Mouse (Mus musculus): ENCODE data around the gene Gpr183. TPM values are rescaled to one million over a fixed set of nuclear protein-coding genes. Genes with fewer than 3 reads are reported as not detected.

Gpr183 gene
- total RNA-seq, 2 experiments from 2014 or later = 36.4 to 39.0 TPM

GRCm38 (mm10) chr14:121989331-121989730, 24.3 kb upstream of the Gpr183 start:
- ATAC-seq (ENCODE audit: poor library complexity, severe bottlenecking) = no peak

DNA sequence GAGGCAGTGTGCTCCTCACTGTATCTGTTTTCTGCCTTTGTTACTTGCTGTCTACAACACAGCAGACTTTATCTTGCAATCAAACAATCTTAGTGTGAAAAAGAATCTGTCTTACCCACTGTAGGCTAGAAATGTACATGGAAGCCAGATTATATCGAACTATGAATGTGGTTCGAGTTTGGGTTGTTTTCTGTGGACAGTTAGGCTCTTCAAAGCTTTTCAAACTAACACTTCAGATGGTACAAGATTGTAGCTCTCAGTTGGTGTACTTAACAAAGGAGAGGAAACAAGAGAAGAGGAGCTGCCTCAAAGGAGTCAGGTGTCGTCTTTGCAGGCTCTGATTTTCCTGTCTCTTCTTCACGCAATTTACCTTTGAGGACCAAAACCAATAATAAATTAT, 22.7 kb upstream of the Gpr183 start:
- peak; percentile 8; the same call in 1 of the 2 replicates for ATAC-seq (ENCODE audit: poor library complexity, severe bottlenecking)

- ATAC-seq (ENCODE audit: poor library complexity, severe bottlenecking) = peak; percentile 71
Measured at GRCm38 (mm10) chr14:121987287-121987686, 22.3 kb upstream of the Gpr183 start.

DNA sequence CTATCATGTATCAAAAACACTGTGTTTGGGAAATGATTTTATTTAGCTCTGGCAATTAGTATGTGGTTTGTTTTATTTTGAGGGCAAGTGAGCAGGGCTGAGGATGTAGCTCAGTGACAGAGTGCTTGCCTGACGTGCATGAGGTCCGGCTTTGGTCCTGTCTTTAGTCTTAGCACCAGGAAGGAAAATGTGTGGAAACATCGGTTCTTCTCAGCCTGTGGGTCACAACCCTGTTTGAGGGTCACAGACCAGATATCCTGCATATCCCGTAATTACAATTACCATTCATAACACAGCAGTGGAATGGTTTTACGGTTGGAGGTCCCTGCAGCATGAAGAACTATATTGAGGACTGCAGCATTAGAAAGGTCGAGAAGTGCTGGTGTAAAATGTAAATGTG, 21.0 kb upstream of the Gpr183 start:
- no peak for ATAC-seq (ENCODE audit: poor library complexity, severe bottlenecking)

- peak; percentile 70 for ATAC-seq (ENCODE audit: poor library complexity, severe bottlenecking)
Measured at GRCm38 (mm10) chr14:121985477-121985876, 20.5 kb upstream of the Gpr183 start.

- peak; percentile 31; the same call in 1 of the 2 replicates for ATAC-seq (ENCODE audit: poor library complexity, severe bottlenecking)
Measured at GRCm38 (mm10) chr14:121983009-121983933, 18.3 kb upstream of the Gpr183 start.

DNA sequence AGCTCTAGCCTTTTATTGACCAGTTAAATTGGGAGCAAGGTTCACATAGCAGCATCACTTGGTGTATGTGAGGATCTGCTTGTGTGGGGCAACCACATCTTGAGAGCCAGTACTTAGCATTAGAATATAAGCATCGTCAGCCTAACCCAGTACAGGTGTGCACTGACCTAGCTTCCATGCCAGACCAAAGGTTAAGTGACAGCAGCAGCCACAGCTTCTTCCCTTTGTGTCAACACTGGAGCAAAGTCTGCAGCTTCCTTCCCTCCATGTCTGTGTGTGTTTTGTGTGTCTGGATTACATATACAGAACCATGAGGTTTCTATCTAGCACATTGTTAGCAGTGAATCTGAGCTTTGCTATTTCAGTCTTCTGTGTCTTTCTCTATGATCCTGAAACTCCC, 16.5 kb upstream of the Gpr183 start:
- no peak for ATAC-seq (ENCODE audit: poor library complexity, severe bottlenecking)

DNA sequence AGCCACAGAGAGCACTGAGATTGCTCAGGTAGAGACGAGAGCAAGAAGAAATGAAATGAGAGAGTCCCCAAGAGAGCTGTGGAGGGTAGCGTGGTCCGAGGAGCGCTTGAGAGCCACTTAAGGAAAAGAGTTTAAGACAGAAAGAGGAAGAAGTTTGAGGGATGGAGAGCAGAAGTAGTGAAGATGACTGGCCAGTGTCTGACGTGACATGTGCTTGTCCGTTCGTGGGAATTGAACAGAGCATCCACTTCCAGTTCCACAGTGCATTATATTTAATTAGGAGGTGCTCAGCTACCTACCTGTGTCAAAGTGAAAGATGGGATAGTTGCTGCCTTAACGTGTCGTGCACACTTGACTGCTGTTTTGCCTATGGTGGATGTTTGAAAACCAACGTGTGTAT, 8.1 kb upstream of the Gpr183 start:
- peak; percentile 78 for ATAC-seq (ENCODE audit: poor library complexity, severe bottlenecking)

DNA sequence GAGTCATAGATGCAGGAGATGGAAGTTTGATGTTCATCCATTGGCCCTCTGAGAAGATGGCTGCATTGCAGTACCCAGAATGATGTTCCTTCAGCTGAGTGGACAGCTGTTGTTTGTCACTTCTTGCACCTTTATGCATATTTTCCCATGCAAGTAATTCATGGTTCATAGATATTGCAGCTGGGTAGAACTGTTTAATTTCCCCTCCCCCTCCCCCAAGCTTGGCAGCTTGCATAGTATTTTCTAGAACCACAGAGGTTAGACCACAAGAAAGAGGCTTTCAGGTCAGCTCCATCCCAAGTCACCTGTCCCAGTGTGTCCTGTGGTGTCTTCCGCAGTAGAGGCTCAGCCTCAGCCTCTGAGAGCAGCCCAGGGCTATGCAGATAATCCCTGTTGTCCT, 5.4 kb upstream of the Gpr183 start:
- no peak for ATAC-seq (ENCODE audit: poor library complexity, severe bottlenecking)

DNA sequence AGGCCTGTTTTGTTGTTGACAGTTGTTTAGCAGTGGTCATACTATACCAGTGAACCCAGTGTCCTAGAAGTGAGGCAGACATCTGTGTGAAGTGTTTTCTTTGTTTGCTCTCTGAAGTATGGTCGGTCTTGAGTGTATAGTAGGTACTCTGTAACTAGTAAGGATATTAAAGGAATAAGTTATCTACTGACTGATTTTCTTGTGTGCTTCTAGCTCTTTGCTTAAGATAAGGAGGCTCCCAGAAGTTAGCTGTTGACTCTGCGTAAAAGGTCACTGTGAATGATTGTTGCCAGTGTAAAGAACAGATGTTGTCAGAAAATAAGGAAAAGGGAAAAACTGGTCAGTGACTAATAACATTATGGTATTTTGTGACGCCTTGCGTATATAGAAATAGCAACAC, 2.1 kb upstream of the Gpr183 start:
- no peak for ATAC-seq (ENCODE audit: poor library complexity, severe bottlenecking)

DNA sequence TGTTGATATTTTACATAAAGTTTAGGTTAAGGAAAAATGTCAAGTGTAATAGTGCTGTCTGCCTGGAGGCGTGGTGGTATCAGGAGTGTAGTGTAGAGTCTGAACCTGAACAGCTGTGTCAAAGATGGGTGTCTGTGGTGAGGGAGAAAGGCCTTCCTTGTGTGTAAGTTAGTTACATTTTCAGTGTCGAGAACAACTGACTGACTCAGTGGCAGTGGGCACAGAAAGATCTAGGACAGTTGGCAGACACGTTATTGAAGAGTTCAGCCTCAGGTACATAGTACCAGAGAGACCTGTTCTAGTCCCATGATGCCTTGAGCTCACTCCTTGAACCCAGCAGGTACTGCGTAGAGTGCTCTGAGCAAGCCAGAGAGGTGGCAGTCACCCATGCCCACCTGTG, 466 bp upstream of the Gpr183 start:
- no peak for ATAC-seq (ENCODE audit: poor library complexity, severe bottlenecking)

GRCm38 (mm10) chr14:121963942-121964335, 1.1 kb downstream of the Gpr183 start:
- no peak for ATAC-seq (ENCODE audit: poor library complexity, severe bottlenecking)

GRCm38 (mm10) chr14:121963251-121963941, 1.6 kb downstream of the Gpr183 start:
- no peak for ATAC-seq (ENCODE audit: poor library complexity, severe bottlenecking)

- 0 out of 2 replicates have a peak, but pooled peaks have one; percentile 6 for ATAC-seq (ENCODE audit: poor library complexity, severe bottlenecking)
Measured at GRCm38 (mm10) chr14:121962128-121962890, 2.7 kb downstream of the Gpr183 start.

DNA sequence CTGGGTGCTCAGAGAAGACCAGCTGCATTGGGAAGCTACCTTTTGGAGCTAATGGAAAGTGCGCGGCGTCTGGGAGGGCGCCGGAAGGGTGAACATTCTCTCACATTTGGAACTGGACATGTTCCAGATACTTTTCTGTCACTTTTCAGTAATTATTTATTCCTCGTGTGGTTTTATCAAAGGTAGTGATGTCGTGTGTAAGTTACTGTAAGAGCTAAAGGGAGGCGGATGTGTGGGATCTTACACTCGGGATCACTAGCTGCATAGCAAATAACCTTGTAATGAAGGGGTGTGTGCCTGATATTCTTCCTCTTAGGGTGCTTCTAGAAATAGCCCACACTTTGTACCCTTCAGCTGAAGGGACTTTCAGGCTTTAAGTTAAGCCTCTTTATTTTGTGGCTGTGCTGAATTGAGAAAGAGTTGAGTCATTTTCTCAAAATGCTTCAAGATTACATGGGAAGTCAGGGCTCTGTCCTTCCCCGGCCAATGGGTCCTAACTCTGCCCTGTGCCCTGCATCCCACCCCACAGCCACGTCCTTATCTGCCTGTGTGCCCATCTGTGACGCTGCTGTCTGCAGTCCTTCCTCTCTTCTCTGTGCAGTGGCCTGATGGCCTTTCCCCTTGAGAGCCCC, 3.4 kb downstream of the Gpr183 start:
- ATAC-seq (ENCODE audit: poor library complexity, severe bottlenecking) = peak; percentile 48

DNA sequence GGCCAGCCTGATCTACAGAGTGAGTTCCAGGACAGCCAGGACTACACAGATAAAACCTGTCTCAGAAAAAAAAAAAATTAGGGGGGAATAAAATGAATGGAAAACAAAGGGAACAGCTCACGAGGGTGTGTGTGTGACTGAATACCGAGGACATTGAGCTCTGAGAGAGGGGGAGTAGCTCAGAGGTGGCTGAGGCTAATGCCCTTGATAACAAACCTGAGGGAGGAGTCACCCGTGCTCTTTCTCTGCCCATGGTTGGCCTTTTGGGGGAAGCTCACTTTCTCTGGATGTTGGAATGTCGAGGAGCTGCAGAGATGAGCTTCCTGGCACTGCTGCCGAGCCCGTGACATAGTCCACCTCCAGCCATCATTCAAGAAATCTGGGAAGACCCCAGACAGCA, 4.0 kb downstream of the Gpr183 start:
- ATAC-seq (ENCODE audit: poor library complexity, severe bottlenecking) = no peak

- no peak for ATAC-seq (ENCODE audit: poor library complexity, severe bottlenecking)
Measured at GRCm38 (mm10) chr14:121960531-121960930, 4.5 kb downstream of the Gpr183 start.

GRCm38 (mm10) chr14:121960031-121960430, 5.0 kb downstream of the Gpr183 start:
- ATAC-seq (ENCODE audit: poor library complexity, severe bottlenecking) = no peak

GRCm38 (mm10) chr14:121959538-121959980, 5.4 kb downstream of the Gpr183 start:
- ATAC-seq (ENCODE audit: poor library complexity, severe bottlenecking) = no peak

- ATAC-seq (ENCODE audit: poor library complexity, severe bottlenecking) = peak; percentile 27
Measured at GRCm38 (mm10) chr14:121958751-121959537, 6.1 kb downstream of the Gpr183 start.
